ENCODE assay signal across 27 mouse cellular contexts in the genomic region with DNA sequence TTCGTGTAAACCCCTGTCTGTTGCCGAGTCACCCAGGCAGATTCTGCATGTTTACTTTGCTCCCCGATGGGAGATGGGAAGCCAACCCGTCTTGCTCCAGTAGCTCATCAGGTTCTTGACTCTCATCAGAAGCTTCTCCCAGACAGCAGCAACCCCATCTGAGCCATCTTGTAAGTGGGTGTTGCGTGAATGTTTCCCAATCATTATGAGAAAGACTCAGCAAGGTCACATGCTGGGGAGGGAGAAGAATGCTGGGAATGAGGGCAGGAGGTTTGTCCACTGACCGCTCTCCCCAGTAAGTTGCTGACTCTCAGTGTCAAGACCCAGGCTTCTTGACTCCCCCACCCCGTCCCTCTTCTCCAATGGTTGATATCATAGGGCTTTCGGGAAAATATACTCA.
DNase-seq lines count a peak whose midpoint lies in the region; ATAC-seq lines count a peak whose summit lies in the region.
"Had no signal": no experiment of that assay in that cellular context is flagged by ENCODE, and none has a peak within 500 bp of the region (broad histone marks: within the 10 kb centered on the region; RNA-seq: fewer than 3 reads in every experiment).

No protein-coding gene starts in this region.

- 85% methylated on average over 8 of the region's 8 CpGs for WGBS in kidney, embryonic 15.5 days

- no peak overlapping the region for H3K9ac ChIP-seq in kidney, embryonic 15.5 days
- H3K9ac ChIP-seq: forebrain, postnatal 0 days; hindbrain, embryonic 13.5 days; liver, embryonic 14.5 days; lung, embryonic 14.5 days had no signal

- H3K36me3 ChIP-seq in kidney, embryonic 15.5 days = peaks cover 63% of the 10 kb centered on the region
- H3K36me3 ChIP-seq: G1E had no signal

- no peaks in the 10 kb centered on the region for H3K27me3 ChIP-seq in kidney, embryonic 15.5 days
- H3K27me3 ChIP-seq: hindbrain, embryonic 13.5 days had no signal

- peak; percentile 71 for DNase-seq in adrenal gland, adult 2 months
- no peak for DNase-seq in adrenal gland, adult 18-20 months (ENCODE audit: low spot score in 2 of 2)
- no peak for DNase-seq in kidney, adult 18-20 months
- peak; percentile 47 for DNase-seq in lung, postnatal 10 days
- no peak for DNase-seq in lung, postnatal 25 days (ENCODE audit: low spot score)
- DNase-seq in spleen, postnatal 10 days (ENCODE audit: low spot score in 2 of 2) = no peak
- DNase-seq: adrenal gland, adult 8-10 months; cerebellum, adult 18-20 months; cerebellum, postnatal 10 days; forebrain, postnatal 0 days; gastrocnemius, postnatal 14 days; heart, adult 18-20 months; heart, postnatal 4 days; layer of hippocampus, postnatal 36 days; left cerebral cortex, postnatal 4 days; lung, embryonic 14.5 days; right cerebral cortex, postnatal 25 days; thymus, postnatal 14 days had no signal

- H3K4me1 ChIP-seq in kidney, embryonic 15.5 days = no peaks in the 10 kb centered on the region
- H3K4me1 ChIP-seq: midbrain, embryonic 10.5 days had no signal

- no peaks in the 10 kb centered on the region for H3K9me3 ChIP-seq in kidney, embryonic 15.5 days (replicated peaks)
- H3K9me3 ChIP-seq: hindbrain, embryonic 13.5 days; midbrain, embryonic 10.5 days had no signal

- H3K27ac ChIP-seq in kidney, embryonic 15.5 days = no peak overlapping the region
- H3K27ac ChIP-seq: hindbrain, embryonic 13.5 days; liver, embryonic 14.5 days; midbrain, embryonic 10.5 days had no signal

- H3K4me3 ChIP-seq in kidney, embryonic 15.5 days (replicated peaks) = no peak overlapping the region
- H3K4me3 ChIP-seq: erythroblast, embryonic 14.5 days; hindbrain, embryonic 13.5 days; midbrain, embryonic 10.5 days had no signal

- no peak overlapping the region for H3K4me2 ChIP-seq in kidney, embryonic 15.5 days
- H3K4me2 ChIP-seq: heart, embryonic 11.5 days; hindbrain, embryonic 13.5 days; lung, embryonic 14.5 days had no signal

- 0 out of 2 replicates have a peak, but pooled peaks have one; percentile 15 for ATAC-seq in kidney, embryonic 15.5 days (replicated peaks; ENCODE audit: low FRiP score)
- ATAC-seq: forebrain, postnatal 0 days; intestine, embryonic 16.5 days; midbrain, embryonic 16.5 days had no signal

Comparison
In these comparisons a context has a peak if more than half of its experiments do, and no peak if none do; other contexts are left out.
1. DNase-seq: peak in adrenal gland, adult 2 months (single experiment) and lung, postnatal 10 days (single experiment); none in adrenal gland, adult 18-20 months (0 of 2), kidney, adult 18-20 months (single experiment), lung, postnatal 25 days (single experiment) and spleen, postnatal 10 days (0 of 2).